Mouse (Mus musculus): Measurements from ENCODE around the gene Zfp64.

GRCm38 (mm10) chr2:168935165-168935564 lies 20.2 kb downstream of the Zfp64 start:
- TF ChIP-seq CTCF (IDR thresholded peaks at IDR 0.05; ENCODE audit: extremely low read depth, insufficient read depth, low read length) = no peak
- TF ChIP-seq POLR2A (IDR thresholded peaks at IDR 0.05; ENCODE audit: extremely low read depth, insufficient read depth, low read length) = no peak
